Mouse (Mus musculus) heart, embryonic 13.5 days (tissue): Measurements from ENCODE around the gene Paqr5. TPM values are rescaled to one million over a fixed set of nuclear protein-coding genes. Genes with fewer than 3 reads are reported as not detected.
A peak's percentile ranks its signal among the peaks of the same experiment; 100 is the strongest.

Source experiments
- ATAC-seq: fragments of 200-750 bp; cut with Nextera tagmentation; 2 replicates; pipeline ENCODE4 v1.8.0; 2017; ENCODE audit warnings: moderate TSS enrichment; ENCODE audit not compliant: insufficient number of reproducible peaks, low FRiP score, low TSS enrichment; ENCODE audit errors: extremely low read depth
- H3K27ac ChIP-seq: fragments of 300-500 bp; sonication (generic); replicated peaks from 2 replicates; pipeline ENCODE4 v1.5.1; 2015; ENCODE audit warnings: moderate library complexity, mild to moderate bottlenecking, inconsistent platforms
- H3K27me3 ChIP-seq: fragments of 300-500 bp; sonication (generic); replicated peaks from 2 replicates; pipeline ENCODE4 v1.6.1; 2015; ENCODE audit warnings: mild to moderate bottlenecking, inconsistent platforms
- H3K36me3 ChIP-seq: fragments of 300-500 bp; sonication (generic); 2 replicates; pipeline ENCODE4 v1.6.1; 2015; ENCODE audit warnings: mild to moderate bottlenecking, inconsistent platforms
- H3K4me1 ChIP-seq: fragments of 300-500 bp; sonication (generic); 2 replicates; pipeline ENCODE4 v1.6.1; 2015; ENCODE audit warnings: inconsistent platforms
- H3K4me2 ChIP-seq: fragments of 300-500 bp; sonication (generic); 2 replicates; pipeline ENCODE4 v1.6.1; 2015; ENCODE audit warnings: inconsistent platforms, mild to moderate bottlenecking, moderate library complexity
- H3K4me3 ChIP-seq: fragments of 300-500 bp; sonication (generic); 2 replicates; pipeline ENCODE4 v1.5.1; 2015; ENCODE audit warnings: moderate library complexity, mild to moderate bottlenecking, inconsistent platforms
- H3K9ac ChIP-seq: fragments of 300-500 bp; sonication (generic); 2 replicates; pipeline ENCODE4 v1.6.1; 2015; ENCODE audit warnings: inconsistent platforms, mild to moderate bottlenecking, moderate library complexity
- H3K9me3 ChIP-seq: fragments of 300-500 bp; sonication (generic); 2 replicates; pipeline ENCODE4 v1.6.1; 2016; ENCODE audit warnings: inconsistent platforms
- WGBS: fragments of 180-500 bp; shearing (Covaris S2); methylation state at CpG from one replicate; pipeline ENCODE4 v1.1.7; 2015; ENCODE audit warnings: mixed read lengths; 5-methylcytosine and 5-hydroxymethylcytosine counted together
- polyA plus RNA-seq: library from polyadenylated mRNA; unstranded; fragments of >200 nt; fragmentation: Nextera tagmentation; extraction: Ambion mirVana; gene quantifications from 2 replicates; pipeline ENCODE4 v1.2.1, GENCODE M21; 2015

Paqr5 gene
- 0.28 and 0.39 TPM in 2 replicates for polyA plus RNA-seq

DNA sequence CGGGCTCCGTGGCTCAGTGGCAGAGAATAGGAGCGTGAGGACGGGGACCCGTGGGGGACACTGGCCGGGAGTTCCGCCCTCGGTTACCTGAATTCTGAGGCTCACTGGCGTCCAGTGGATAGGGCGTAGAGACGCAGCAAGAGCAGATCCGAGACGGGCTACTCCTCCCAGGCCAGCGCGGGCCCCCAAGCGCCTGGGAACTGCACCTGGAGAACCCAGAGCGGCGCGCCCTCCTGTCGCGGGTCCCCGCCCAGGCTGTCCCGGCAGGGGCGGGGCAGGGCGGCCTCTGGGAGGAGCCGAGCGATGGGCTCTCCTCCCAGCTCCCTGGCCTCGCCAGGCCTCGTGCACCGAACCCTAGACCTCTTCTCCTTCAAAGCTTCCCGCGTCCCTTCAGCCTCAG is at the start of gene Paqr5:
Paqr5 (minus strand) TSS at position 257 of the 400 bp plus-strand sequence.
- peaks cover 10% of the 10 kb centered on the region for H3K4me1 ChIP-seq
- peak within 1 kb of the TSS; percentile 87 for H3K4me2 ChIP-seq
- H3K36me3 ChIP-seq: no peaks in the 10 kb centered on the region
- ATAC-seq: no peak
- peak within 1 kb of the TSS; percentile 57 for H3K4me3 ChIP-seq
- peak within 1 kb of the TSS; percentile 73 for H3K9ac ChIP-seq
- peaks cover 63% of the 10 kb centered on the region for H3K27me3 ChIP-seq
- H3K27ac ChIP-seq: no peak within 1 kb of the TSS
- H3K9me3 ChIP-seq: no peaks in the 10 kb centered on the region
- under 1% methylated on average over 32 of the region's 32 CpGs for WGBS

DNA sequence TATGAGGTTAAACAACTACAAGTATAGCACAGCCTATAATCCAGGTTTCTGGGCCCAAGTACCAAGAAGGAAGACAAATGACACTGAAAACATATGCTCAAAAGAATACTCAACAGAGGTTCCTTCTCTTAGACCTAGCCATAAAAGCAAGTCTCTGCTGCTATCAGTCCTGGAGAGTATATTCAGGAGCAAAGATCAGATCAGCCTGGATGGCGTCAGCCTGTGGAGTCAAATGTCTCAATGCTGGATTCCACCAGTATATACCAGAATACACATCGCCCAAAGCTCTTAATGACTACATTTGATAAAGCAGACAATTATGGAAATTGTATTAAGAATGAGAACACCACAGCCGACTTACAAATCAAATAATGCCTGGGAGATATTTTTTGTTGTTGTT is 35.6 kb upstream of the Paqr5 start:
- Histone ChIP-seq H3K4me2 (no peak overlapping the region), H3K9ac (no peak overlapping the region), H3K27ac (no peak overlapping the region), H3K36me3 (peaks cover 2% of the 10 kb centered on the region; the same call in 1 of the 2 replicates), H3K9me3 (no peaks in the 10 kb centered on the region), H3K4me3 (no peak overlapping the region), H3K27me3 (no peaks in the 10 kb centered on the region), H3K4me1 (peaks cover 16% of the 10 kb centered on the region)
- no peak for ATAC-seq
- 77% methylated on average over 3 of the region's 3 CpGs for WGBS

DNA sequence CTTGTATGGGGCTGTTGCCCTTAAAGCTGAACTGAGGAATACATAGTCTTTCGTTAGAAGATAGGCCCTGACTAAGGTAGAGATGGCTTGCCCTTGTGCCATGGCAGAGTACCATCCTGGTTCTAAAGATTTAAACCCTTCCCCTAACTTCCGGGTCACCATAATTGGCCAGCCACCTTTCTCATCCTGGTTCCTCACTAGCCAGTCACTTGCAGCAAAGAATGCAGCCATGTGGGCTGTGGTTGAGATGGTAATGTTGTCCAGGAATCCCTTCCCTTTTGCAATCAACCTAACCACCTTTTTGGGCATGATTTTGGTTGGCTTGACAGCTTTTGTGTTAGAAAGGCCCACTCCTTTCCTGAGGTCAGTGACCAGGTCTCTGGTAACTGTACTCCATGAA is 33.8 kb upstream of the Paqr5 start:
- Histone ChIP-seq H3K4me1 (peaks cover 23% of the 10 kb centered on the region), H3K4me2 (no peak overlapping the region), H3K27me3 (no peaks in the 10 kb centered on the region), H3K36me3 (peaks cover 2% of the 10 kb centered on the region; the same call in 1 of the 2 replicates), H3K9me3 (no peaks in the 10 kb centered on the region), H3K4me3 (no peak overlapping the region), H3K9ac (no peak overlapping the region), H3K27ac (no peak overlapping the region)
- ATAC-seq: no peak
- WGBS: 89% methylated on average over 2 of the region's 2 CpGs

DNA sequence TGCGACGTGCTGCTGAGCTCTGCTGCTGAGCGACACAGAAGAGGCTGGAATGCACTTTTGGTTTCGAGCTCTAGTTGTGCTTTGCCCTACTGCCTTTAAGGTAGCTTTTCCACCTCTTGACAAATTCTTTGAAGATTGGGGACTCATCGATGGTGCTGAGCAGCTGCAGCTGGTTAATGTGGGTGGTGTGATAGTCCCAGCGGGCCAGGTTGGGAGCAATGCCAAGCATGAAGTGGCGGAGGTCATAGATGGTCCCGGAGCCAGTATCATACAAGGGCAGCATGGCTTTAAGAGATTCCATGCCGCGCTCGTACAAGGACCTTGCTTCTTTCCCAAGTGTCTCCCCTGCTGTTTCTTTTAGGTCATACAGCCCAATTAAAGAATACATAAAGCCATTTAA is 33.3 kb upstream of the Paqr5 start:
- no peak overlapping the region for H3K4me3 ChIP-seq
- H3K4me2 ChIP-seq: peak overlapping the region; percentile 37; the same call in 1 of the 2 replicates

DNA sequence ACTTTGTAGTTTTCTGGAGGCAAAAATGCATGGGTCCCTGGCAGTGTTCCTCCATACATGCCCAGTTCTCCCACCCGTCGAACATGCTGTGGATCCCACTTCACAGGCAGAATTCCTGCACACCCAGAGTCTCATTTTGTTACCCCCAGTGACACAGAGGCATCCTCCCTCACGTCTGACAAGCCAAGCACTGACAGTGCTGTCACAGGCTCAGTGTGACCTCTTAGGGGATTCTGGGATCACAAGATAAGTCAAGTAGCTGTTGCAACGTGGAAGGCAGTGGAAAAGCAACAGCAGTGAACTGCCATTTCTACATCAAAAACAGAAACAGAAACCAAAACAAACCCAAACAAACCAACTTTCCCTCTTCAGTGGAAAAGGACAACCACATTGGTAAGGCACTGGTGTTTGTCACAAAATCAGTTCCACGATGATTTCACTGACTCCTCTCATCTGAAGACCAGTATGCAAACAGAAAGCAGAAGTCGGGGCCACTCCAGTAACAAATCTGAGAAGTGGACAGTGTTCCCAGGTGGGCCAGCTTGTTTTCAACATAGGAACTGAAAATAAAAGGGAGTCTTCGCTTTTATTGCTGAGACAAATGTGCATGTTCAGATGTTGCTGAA is 31.3 kb upstream of the Paqr5 start:
- WGBS: 46% methylated on average over 7 of the region's 7 CpGs
- H3K9ac ChIP-seq: no peak overlapping the region
- no peak for ATAC-seq
- no peak overlapping the region for H3K4me3 ChIP-seq
- H3K27me3 ChIP-seq: no peaks in the 10 kb centered on the region
- peaks cover 26% of the 10 kb centered on the region for H3K4me1 ChIP-seq
- H3K9me3 ChIP-seq: no peaks in the 10 kb centered on the region
- H3K27ac ChIP-seq: no peak overlapping the region
- H3K36me3 ChIP-seq: peaks cover 2% of the 10 kb centered on the region; the same call in 1 of the 2 replicates
- no peak overlapping the region for H3K4me2 ChIP-seq

More for the DNA sequence above, 33.3 kb upstream of the Paqr5 start:
- peaks cover 23% of the 10 kb centered on the region for H3K4me1 ChIP-seq
- no peak overlapping the region for H3K27ac ChIP-seq
- H3K27me3 ChIP-seq: no peaks in the 10 kb centered on the region
- H3K9ac ChIP-seq: no peak overlapping the region
- peaks cover 2% of the 10 kb centered on the region; the same call in 1 of the 2 replicates for H3K36me3 ChIP-seq
- no peaks in the 10 kb centered on the region for H3K9me3 ChIP-seq
- ATAC-seq: no peak
- WGBS: 64% methylated on average over 11 of the region's 11 CpGs

DNA sequence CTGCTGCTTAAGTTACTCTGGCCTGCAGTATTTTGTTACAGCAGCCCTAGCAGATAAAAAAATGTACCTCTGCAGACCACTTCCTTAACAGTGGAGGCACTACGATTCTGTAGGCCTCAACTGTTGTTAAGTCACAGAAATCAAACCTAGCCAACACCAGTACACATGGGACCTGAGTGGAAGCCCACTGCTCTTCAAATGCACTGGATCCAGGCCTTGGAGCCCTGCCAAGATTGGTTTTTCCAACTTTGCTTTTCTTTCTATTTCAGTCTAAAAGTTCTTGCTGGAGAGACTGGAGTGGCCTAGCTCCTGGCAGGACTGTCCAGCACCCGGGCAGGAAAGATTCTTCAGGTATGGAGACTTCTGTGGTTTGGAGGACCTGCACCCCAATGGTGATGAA is 29.6 kb upstream of the Paqr5 start:
- WGBS: 77% methylated on average over 2 of the region's 2 CpGs
- Histone ChIP-seq H3K9ac (no peak overlapping the region), H3K4me3 (no peak overlapping the region), H3K27me3 (no peaks in the 10 kb centered on the region), H3K9me3 (no peaks in the 10 kb centered on the region), H3K36me3 (peaks cover 2% of the 10 kb centered on the region; the same call in 1 of the 2 replicates), H3K4me2 (no peak overlapping the region), H3K4me1 (peaks cover 26% of the 10 kb centered on the region), H3K27ac (no peak overlapping the region)
- no peak for ATAC-seq

DNA sequence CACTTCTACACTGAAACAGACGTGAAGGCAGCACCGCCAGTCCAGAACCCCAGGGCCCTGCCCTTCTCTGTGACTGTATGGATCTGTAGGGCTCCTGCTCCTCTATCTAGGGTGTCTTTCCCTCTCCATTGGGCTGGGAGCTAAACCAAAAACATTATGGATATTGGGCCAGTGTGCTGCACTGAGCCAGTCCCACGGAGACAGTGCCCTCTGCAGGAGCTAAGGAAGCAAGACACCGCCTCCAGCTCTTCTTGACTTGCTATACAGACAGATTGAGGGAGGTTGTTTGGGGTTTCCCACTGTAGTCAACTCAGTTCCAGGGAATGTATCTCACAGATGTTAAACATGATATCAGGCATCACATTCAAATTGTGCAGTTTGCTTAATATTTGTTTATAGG is 24.1 kb upstream of the Paqr5 start:
- H3K9me3 ChIP-seq: no peaks in the 10 kb centered on the region
- H3K36me3 ChIP-seq: no peaks in the 10 kb centered on the region
- no peak overlapping the region for H3K4me3 ChIP-seq
- no peaks in the 10 kb centered on the region for H3K27me3 ChIP-seq
- 39% methylated on average over 4 of the region's 4 CpGs for WGBS
- no peak for ATAC-seq
- no peak overlapping the region for H3K27ac ChIP-seq
- H3K9ac ChIP-seq: no peak overlapping the region
- H3K4me1 ChIP-seq: peaks cover 3% of the 10 kb centered on the region; the same call in 1 of the 2 replicates
- no peak overlapping the region for H3K4me2 ChIP-seq

DNA sequence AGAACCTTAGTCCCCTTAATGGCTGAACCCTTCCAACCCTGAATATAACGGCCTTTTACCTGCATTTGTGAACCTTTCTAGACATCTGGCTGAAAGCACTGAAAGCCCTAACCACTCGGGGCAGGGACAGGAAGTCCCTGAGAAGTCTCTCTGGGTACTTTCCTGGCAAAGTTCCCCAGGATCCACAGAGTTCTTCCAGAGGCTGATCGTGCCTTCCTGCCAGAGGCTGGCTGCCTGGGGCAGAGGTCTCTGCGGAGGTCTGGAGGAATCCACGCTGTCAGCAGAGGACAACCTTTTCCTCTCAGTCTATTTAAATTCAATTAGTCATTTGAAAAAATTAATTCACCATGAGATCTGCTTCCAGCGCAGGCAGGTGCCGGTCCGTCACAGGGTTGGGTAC is 22.5 kb upstream of the Paqr5 start:
- H3K27me3 ChIP-seq: no peaks in the 10 kb centered on the region
- 70% methylated on average over 8 of the region's 8 CpGs for WGBS
- H3K9me3 ChIP-seq: no peaks in the 10 kb centered on the region
- H3K9ac ChIP-seq: no peak overlapping the region
- no peak overlapping the region for H3K4me2 ChIP-seq
- no peak overlapping the region for H3K27ac ChIP-seq
- no peaks in the 10 kb centered on the region for H3K36me3 ChIP-seq
- no peak for ATAC-seq
- peaks cover 3% of the 10 kb centered on the region; the same call in 1 of the 2 replicates for H3K4me1 ChIP-seq
- no peak overlapping the region for H3K4me3 ChIP-seq

DNA sequence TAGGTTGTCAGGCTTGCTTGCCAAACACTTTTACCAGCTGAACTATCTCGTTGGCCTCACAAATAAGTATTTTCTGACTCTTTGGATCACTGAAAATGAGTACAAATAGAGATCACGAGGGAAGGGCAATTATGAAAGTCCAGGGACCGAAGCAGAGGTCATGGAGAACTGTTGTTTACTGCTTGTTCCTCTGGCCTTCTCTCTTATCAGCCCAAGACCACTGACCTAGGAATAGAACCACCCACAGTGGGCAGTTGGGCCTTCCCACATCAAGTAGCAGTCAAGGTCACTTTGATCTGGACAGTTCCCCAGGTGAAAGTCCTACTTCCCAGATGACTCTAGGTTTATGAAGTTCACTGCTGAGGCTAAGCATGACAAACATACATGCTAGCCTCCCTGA is 15.5 kb upstream of the Paqr5 start:
- WGBS: 79% methylated on average over 3 of the region's 3 CpGs
- no peak overlapping the region for H3K4me3 ChIP-seq
- no peak overlapping the region for H3K4me2 ChIP-seq
- H3K9me3 ChIP-seq: no peaks in the 10 kb centered on the region
- 0 out of 2 replicates have a peak, but pooled peaks cover 5% of the 10 kb centered on the region for H3K27me3 ChIP-seq
- ATAC-seq: no peak
- H3K4me1 ChIP-seq: no peaks in the 10 kb centered on the region
- H3K9ac ChIP-seq: no peak overlapping the region
- no peak overlapping the region for H3K27ac ChIP-seq
- no peaks in the 10 kb centered on the region for H3K36me3 ChIP-seq

DNA sequence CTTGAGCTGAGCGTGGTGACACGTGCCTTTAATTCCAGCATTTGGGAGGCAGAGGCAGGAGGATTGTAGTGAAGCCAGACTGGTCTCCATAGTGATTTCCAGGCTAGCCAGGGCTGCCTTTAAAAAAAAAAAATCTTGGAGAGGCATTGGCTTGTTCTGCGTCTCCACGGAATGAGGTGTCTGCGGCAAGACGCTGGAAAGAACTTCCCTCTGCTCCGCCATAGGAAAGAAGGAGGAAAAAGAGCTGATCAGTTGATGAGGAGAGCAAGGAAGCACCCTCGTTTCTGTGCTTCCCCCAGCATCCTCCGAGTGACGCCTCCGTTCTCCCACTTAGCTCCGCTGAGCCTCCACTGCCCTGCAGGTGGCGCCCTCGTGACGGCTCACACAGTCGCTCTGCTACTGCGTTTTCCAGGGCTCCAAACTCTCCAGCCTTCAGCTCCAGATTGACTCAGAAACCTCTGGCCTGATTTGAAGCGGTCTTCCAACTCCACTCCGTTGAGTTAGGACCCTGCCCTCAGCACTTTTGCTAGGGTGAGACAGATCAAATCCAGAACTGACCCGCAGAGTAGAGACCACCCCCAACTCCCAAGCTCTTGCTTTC is 13.5 kb upstream of the Paqr5 start:
- H3K27me3 ChIP-seq: 0 out of 2 replicates have a peak, but pooled peaks cover 5% of the 10 kb centered on the region
- 0 out of 2 replicates have a peak overlapping the region, but pooled peaks have one; percentile 61 for H3K9ac ChIP-seq
- H3K4me2 ChIP-seq: peak overlapping the region; percentile 56
- 8% methylated on average over 20 of the region's 20 CpGs for WGBS
- no peaks in the 10 kb centered on the region for H3K36me3 ChIP-seq
- ATAC-seq: no peak
- H3K9me3 ChIP-seq: no peaks in the 10 kb centered on the region
- no peak overlapping the region for H3K27ac ChIP-seq
- no peak overlapping the region for H3K4me3 ChIP-seq
- no peaks in the 10 kb centered on the region for H3K4me1 ChIP-seq

DNA sequence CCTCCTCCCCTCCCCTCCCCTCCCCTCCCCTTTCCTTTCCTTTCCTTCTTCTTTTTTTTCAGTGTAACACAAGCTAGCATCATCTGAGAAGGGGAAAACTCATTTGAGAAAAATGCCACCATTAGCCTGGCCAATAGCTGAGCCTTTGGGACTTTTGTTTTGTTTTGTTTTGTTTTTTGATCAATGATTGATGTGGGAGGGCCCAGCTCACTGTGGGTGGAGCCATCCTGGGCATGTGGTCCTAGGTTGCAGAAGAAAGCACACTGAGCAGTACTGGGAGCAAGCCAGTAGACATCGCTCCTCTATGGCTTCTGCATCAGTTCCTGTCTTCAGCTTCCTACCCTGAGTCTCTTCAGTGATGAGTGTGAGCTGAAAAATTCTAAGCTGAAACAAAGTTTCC is 9.2 kb upstream of the Paqr5 start:
- H3K4me3 ChIP-seq: no peak overlapping the region
- no peaks in the 10 kb centered on the region for H3K4me1 ChIP-seq
- ATAC-seq: no peak
- 88% methylated on average over 1 of the region's 1 CpGs for WGBS
- H3K9ac ChIP-seq: no peak overlapping the region
- no peaks in the 10 kb centered on the region for H3K9me3 ChIP-seq
- H3K27me3 ChIP-seq: peaks cover 8% of the 10 kb centered on the region; the same call in 1 of the 2 replicates
- no peak overlapping the region for H3K27ac ChIP-seq
- H3K4me2 ChIP-seq: no peak overlapping the region
- H3K36me3 ChIP-seq: no peaks in the 10 kb centered on the region

DNA sequence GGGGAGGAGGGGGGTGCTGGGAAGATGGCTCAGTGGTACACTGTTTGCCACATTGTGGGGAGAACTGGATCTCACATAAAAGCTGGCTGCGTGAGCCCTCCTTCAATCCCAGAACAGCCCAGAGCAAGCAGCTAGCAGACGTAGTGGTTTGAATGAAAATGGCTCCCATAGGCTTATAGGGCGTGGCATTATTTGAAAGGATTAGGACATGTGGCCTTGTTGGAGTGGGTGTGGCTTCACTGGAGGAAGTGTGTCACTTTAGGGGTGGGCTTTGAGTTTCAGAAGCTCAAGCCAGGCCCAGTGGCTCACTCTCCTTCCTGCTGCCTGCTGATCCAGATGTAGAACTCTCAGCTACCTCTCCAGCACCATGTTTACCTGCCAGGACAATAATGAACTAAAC is 5.5 kb upstream of the Paqr5 start:
- WGBS: 82% methylated on average over 3 of the region's 3 CpGs

More for the DNA sequence above, 5.5 kb upstream of the Paqr5 start:
- Histone ChIP-seq H3K9ac (no peak overlapping the region), H3K27me3 (peaks cover 35% of the 10 kb centered on the region), H3K4me3 (no peak overlapping the region), H3K4me2 (no peak overlapping the region), H3K36me3 (no peaks in the 10 kb centered on the region), H3K9me3 (no peaks in the 10 kb centered on the region), H3K4me1 (peaks cover under 1% of the 10 kb centered on the region; the same call in 1 of the 2 replicates), H3K27ac (no peak overlapping the region)
- no peak for ATAC-seq
